Comparison of ENCODE assay signal across 11 mouse cellular contexts in genomic region chr19:46457798-46458197, GRCm38 (mm10). TPM values are rescaled to one million over a fixed set of nuclear protein-coding genes. Genes with fewer than 3 reads are reported as not detected.
DNase-seq lines count a peak whose midpoint lies in the region; ATAC-seq and TF ChIP-seq lines count a peak whose summit lies in the region.
"Had no signal": no experiment of that assay in that cellular context is flagged by ENCODE, and none has a peak within 500 bp of the region (broad histone marks: within the 10 kb centered on the region; RNA-seq: fewer than 3 reads in every experiment).

No protein-coding gene starts in this region.

- no peak overlapping the region for H3K4me3 ChIP-seq in kidney, adult 2 months (ENCODE audit: insufficient read depth, low read depth, low read length)
- no peak overlapping the region for H3K4me3 ChIP-seq in brown adipose tissue, adult 24 weeks (ENCODE audit: insufficient read depth, low read depth, low read length)
- no peak overlapping the region for H3K4me3 ChIP-seq in heart, embryonic 13.5 days
- no peak overlapping the region for H3K4me3 ChIP-seq in liver, embryonic 12.5 days
- H3K4me3 ChIP-seq: erythroblast, embryonic 14.5 days had no signal

- H3K9ac ChIP-seq in heart, embryonic 13.5 days: peak overlapping the region; percentile 55
- H3K9ac ChIP-seq in liver, embryonic 12.5 days: no peak overlapping the region

- no peak overlapping the region for H3K4me2 ChIP-seq in heart, embryonic 13.5 days
- no peak overlapping the region for H3K4me2 ChIP-seq in liver, embryonic 12.5 days

- H3K27ac ChIP-seq in kidney, adult 2 months (ENCODE audit: insufficient read depth, low read depth, low read length): peak overlapping the region; percentile 1; the same call in 1 of the 2 replicates
- H3K27ac ChIP-seq in brown adipose tissue, adult 24 weeks (replicated peaks; ENCODE audit: low read depth, low read length): peak overlapping the region; percentile 43
- H3K27ac ChIP-seq in heart, embryonic 13.5 days (replicated peaks): peak overlapping the region; percentile 83
- peak overlapping the region; percentile 18; the same call in 1 of the 2 replicates for H3K27ac ChIP-seq in liver, embryonic 12.5 days

- no peaks in the 10 kb centered on the region for H3K9me3 ChIP-seq in heart, embryonic 13.5 days
- H3K9me3 ChIP-seq in liver, embryonic 12.5 days (replicated peaks): no peaks in the 10 kb centered on the region

- peaks cover 47% of the 10 kb centered on the region for H3K4me1 ChIP-seq in kidney, adult 2 months (ENCODE audit: control insufficient read depth, insufficient read depth, low read length)
- H3K4me1 ChIP-seq in brown adipose tissue, adult 24 weeks (ENCODE audit: control insufficient read depth, insufficient read depth, insufficient read length, low read length): peaks cover 54% of the 10 kb centered on the region
- H3K4me1 ChIP-seq in heart, embryonic 13.5 days: peaks cover 81% of the 10 kb centered on the region
- peaks cover 71% of the 10 kb centered on the region for H3K4me1 ChIP-seq in liver, embryonic 12.5 days

- 0 out of 2 replicates have a peak, but pooled peaks cover 1% of the 10 kb centered on the region for H3K36me3 ChIP-seq in kidney, adult 2 months (ENCODE audit: control insufficient read depth, insufficient read depth, low read length)
- H3K36me3 ChIP-seq in heart, embryonic 13.5 days: peaks cover 35% of the 10 kb centered on the region
- peaks cover 25% of the 10 kb centered on the region for H3K36me3 ChIP-seq in liver, embryonic 12.5 days

- TF ChIP-seq POLR2A in kidney, adult 2 months (IDR thresholded peaks at IDR 0.05; ENCODE audit: low read depth, low read length): no peak

- DNase-seq in kidney, adult 2 months: no peak
- no peak for DNase-seq in kidney, adult 9 months
- no peak for DNase-seq in cerebellum, postnatal 36 days
- DNase-seq in neural tube, embryonic 10.5 days (ENCODE audit: extremely low spot score, low spot score): no peak
- DNase-seq: adrenal gland, adult 2 months had no signal

- no peaks in the 10 kb centered on the region for H3K27me3 ChIP-seq in kidney, adult 2 months (replicated peaks; ENCODE audit: control insufficient read depth, insufficient read depth, low read length)
- no peaks in the 10 kb centered on the region for H3K27me3 ChIP-seq in heart, embryonic 13.5 days (replicated peaks)
- H3K27me3 ChIP-seq in liver, embryonic 12.5 days (replicated peaks): no peaks in the 10 kb centered on the region

- no peak for ATAC-seq in heart, embryonic 13.5 days (ENCODE audit: extremely low read depth, insufficient number of reproducible peaks, low FRiP score, low TSS enrichment)
- no peak for ATAC-seq in liver, embryonic 12.5 days
- ATAC-seq in granulocyte monocyte progenitor cell, adult 5-6 weeks (replicated peaks; ENCODE audit: poor library complexity, severe bottlenecking): no peak
- ATAC-seq: hindbrain, embryonic 16.5 days had no signal

- TF ChIP-seq CTCF in kidney, adult 2 months (conservative IDR thresholded peaks at IDR 0.05; ENCODE audit: insufficient read depth, insufficient read length, low read depth, low read length): no peak

- 63% methylated on average over 5 of the region's 5 CpGs for WGBS in kidney, adult 2 months
- WGBS in heart, embryonic 13.5 days: 76% methylated on average over 5 of the region's 5 CpGs
- 76% methylated on average over 5 of the region's 5 CpGs for WGBS in liver, embryonic 12.5 days (ENCODE audit: insufficient replicate concordance)

RNA-seq across cellular contexts. Expression of gene Trim8, which starts 43.7 kb away (rescaled TPM):
- polyA plus RNA-seq in kidney, adult 2 months (2012; rRNA removed): 41.3 and 43.6 TPM in 2 replicates
- polyA plus RNA-seq in brown adipose tissue, adult 24 weeks (2012; ENCODE audit: insufficient read depth, insufficient read length, missing spikeins): 12.4 and 17.4 TPM in 2 replicates
- polyA plus RNA-seq in heart, embryonic 13.5 days (2015; fragmentation: Nextera tagmentation; extraction: Ambion mirVana): 13.2 and 13.9 TPM in 2 replicates
- 19.0 and 19.5 TPM in 2 replicates for polyA plus RNA-seq in liver, embryonic 12.5 days (2016; fragmentation: Nextera tagmentation; extraction: Ambion mirVana)
- total RNA-seq in granulocyte monocyte progenitor cell, adult 5-6 weeks (2014; fragmentation: Nextera tagmentation): 10.9 and 13.9 TPM in 2 replicates
- total RNA-seq in granulocyte monocyte progenitor cell, adult 5-6 weeks (2017): 12.2 and 13.6 TPM in 2 replicates

Comparison
In these comparisons a context has a peak if more than half of its experiments do, and no peak if none do; other contexts are left out.
1. H3K27ac ChIP-seq: peak in every context shown above with its lines; median percentile 83 in heart, embryonic 13.5 days; 43 in brown adipose tissue, adult 24 weeks; 18 in liver, embryonic 12.5 days; 1 in kidney, adult 2 months.